Mouse (Mus musculus): ENCODE measurements around the gene Hist1h3f. TPM values are rescaled to one million over a fixed set of nuclear protein-coding genes. Genes with fewer than 3 reads are reported as not detected.
"Not testable (repeated sequence)": the region's sequence is repeated elsewhere in the genome, so short reads cannot be mapped to it uniquely, and the experiment has no call there.

The Hist1h3f gene
- total and polyA plus RNA-seq, 3 experiments, result 0.94 to 5.5 (median 5.1) TPM

DNA sequence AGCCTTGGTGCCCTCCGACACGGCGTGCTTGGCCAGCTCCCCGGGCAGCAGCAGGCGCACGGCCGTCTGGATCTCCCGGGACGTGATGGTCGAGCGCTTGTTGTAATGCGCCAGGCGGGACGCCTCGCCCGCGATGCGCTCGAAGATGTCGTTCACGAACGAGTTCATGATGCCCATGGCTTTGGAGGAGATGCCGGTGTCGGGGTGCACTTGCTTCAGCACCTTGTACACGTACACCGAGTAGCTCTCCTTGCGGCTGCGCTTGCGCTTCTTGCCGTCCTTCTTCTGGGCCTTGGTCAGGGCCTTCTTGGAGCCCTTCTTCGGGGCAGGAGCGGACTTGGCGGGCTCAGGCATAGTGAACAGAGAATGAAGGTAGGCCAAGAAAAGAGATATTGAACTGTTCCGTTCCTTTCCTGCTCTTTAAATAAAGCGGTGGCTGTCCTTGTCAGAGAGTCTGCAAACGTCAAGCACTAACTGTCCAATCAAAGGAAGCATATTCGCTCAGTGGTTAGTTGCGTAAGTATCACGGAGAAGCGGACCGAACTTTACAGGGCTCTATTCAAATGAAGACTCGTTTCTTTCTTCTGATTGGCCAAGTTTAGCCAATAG lies 749 bp upstream of the Hist1h3f start, which contains the start of gene Hist1h2bh:
Hist1h2bh (minus strand) TSS at position 394 of the 609 bp plus-strand sequence.
- intact Hi-C loops (cut with DNase I); H3K4me1 ChIP-seq (ENCODE audit: control insufficient read depth, insufficient read depth, low read length); H3K79me2 ChIP-seq (replicated peaks; ENCODE audit: control insufficient read depth, insufficient read depth, low read length); H3K36me3 ChIP-seq (ENCODE audit: control insufficient read depth, insufficient read depth, low read length); H3K27me3 ChIP-seq (ENCODE audit: control insufficient read depth, insufficient read depth, low read length): not testable (repeated sequence)
- TF ChIP-seq POLR2A (IDR thresholded peaks at IDR 0.05; ENCODE audit: insufficient read depth, low read depth, low read length), result peak; percentile 65
- Histone ChIP-seq H3K27ac (peak within 1 kb of the TSS; percentile 84), H3K4me3 (peak within 1 kb of the TSS; percentile 81), H3K9ac (ENCODE audit: low read depth, low read length) (peak within 1 kb of the TSS; percentile 54)
- under 1% methylated on average over 42 of the region's 42 CpGs for WGBS
- DNase-seq, result peak; percentile 69 to 79

DNA sequence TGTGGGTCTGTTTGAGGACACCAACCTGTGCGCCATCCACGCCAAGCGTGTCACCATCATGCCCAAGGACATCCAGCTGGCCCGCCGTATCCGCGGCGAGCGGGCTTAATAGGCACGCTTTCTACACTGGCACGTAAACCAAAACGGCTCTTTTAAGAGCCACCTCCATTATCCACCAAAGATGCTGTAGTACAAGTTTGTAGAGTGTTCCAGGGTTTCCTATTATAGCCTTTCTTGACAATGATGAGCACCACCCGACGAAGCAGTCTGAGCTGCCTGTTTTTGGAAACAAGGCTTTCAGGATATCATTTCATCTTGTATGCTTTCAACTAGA lies 902 bp downstream of the Hist1h3f start:
- peak overlapping the region; percentile 60 for H3K9ac ChIP-seq (ENCODE audit: low read depth, low read length)

DNA sequence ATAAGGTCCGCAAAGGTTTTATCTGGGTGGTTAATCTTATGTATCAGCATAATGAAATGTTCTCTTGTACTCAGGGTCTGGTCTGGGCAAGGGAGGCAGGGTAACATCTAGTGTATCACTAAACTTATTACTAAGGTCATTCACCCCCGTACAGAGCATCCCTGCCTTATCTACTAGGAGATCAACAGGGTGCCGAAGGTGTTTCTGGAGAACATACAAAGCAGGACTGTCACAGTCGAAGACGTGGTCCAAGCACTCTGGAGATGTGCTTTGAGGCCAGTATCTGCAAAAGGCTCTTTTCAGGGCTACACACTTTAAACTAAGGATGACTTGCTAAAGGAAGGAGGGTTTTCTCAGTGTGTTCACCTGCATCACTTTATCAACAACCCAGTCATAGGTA lies 2.8 kb downstream of the Hist1h3f start:
- Histone ChIP-seq H3K79me2 (replicated peaks; ENCODE audit: control insufficient read depth, insufficient read depth, low read length) (no peaks in the 10 kb centered on the region), H3K36me3 (ENCODE audit: control insufficient read depth, insufficient read depth, low read length) (no peaks in the 10 kb centered on the region), H3K4me3 (no peak overlapping the region), H3K9ac (ENCODE audit: low read depth, low read length) (no peak overlapping the region), H3K27ac (no peak overlapping the region), H3K27me3 (ENCODE audit: control insufficient read depth, insufficient read depth, low read length) (no peaks in the 10 kb centered on the region), H3K4me1 (ENCODE audit: control insufficient read depth, insufficient read depth, low read length) (no peaks in the 10 kb centered on the region; the same call in 1 of the 2 replicates)
- intact Hi-C loops (cut with DNase I), result no loop called here
- no peak for DNase-seq
- TF ChIP-seq POLR2A (IDR thresholded peaks at IDR 0.05; ENCODE audit: insufficient read depth, low read depth, low read length), result no peak
- TF ChIP-seq CTCF (IDR thresholded peaks at IDR 0.05), result no peak
- no peak for TF ChIP-seq EP300 (IDR thresholded peaks at IDR 0.05; ENCODE audit: insufficient read depth, low read depth, low read length)
- WGBS, result 81% methylated on average over 5 of the region's 5 CpGs

More for the DNA sequence above, 902 bp downstream of the Hist1h3f start:
- 0% methylated on average over 13 of the region's 14 CpGs for WGBS
- H3K79me2 ChIP-seq (replicated peaks; ENCODE audit: control insufficient read depth, insufficient read depth, low read length); H3K27ac ChIP-seq; DNase-seq; H3K36me3 ChIP-seq (ENCODE audit: control insufficient read depth, insufficient read depth, low read length); H3K27me3 ChIP-seq (ENCODE audit: control insufficient read depth, insufficient read depth, low read length); H3K4me1 ChIP-seq (ENCODE audit: control insufficient read depth, insufficient read depth, low read length): not testable (repeated sequence)
- intact Hi-C loops (cut with DNase I), result loop anchor here (2.0 kb wide), 1 partner anchor 14 kb away; the partner anchor contains the start of gene Hist1h4h
- H3K4me3 ChIP-seq, result peak overlapping the region; percentile 81

DNA sequence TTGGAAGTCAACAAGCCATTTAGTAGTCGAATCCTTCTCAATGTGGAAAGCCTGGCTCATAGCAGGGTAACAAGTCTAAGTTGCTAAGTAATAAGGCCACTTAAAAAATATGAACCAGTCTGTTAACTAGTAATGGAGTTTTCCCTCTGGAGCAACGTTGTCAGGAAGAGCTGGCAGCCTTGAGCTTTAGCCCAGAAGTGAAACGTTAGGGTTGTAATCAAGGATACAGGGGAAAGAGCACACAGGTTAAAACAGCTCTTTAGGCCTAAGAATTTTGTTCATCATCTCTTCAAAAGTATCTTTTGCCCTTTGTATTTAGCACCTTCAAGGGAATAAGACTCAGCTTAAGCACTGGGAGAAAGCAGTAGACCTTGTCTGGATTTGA lies 6.9 kb downstream of the Hist1h3f start:
- H3K4me3 ChIP-seq, result peak overlapping the region; percentile 49
- intact Hi-C loops (cut with DNase I), result no loop called here
- 21% methylated on average over 3 of the region's 3 CpGs for WGBS
- H3K36me3 ChIP-seq (ENCODE audit: control insufficient read depth, insufficient read depth, low read length), result no peaks in the 10 kb centered on the region
- no peaks in the 10 kb centered on the region for H3K27me3 ChIP-seq (ENCODE audit: control insufficient read depth, insufficient read depth, low read length)
- no peaks in the 10 kb centered on the region; the same call in none of the 2 replicates for H3K4me1 ChIP-seq (ENCODE audit: control insufficient read depth, insufficient read depth, low read length)
- H3K9ac ChIP-seq (ENCODE audit: low read depth, low read length), result no peak overlapping the region
- TF ChIP-seq POLR2A (IDR thresholded peaks at IDR 0.05; ENCODE audit: insufficient read depth, low read depth, low read length) (no peak), CTCF (IDR thresholded peaks at IDR 0.05) (no peak), EP300 (IDR thresholded peaks at IDR 0.05; ENCODE audit: insufficient read depth, low read depth, low read length) (no peak)
- peak overlapping the region; percentile 64 for H3K27ac ChIP-seq
- no peak for DNase-seq
- no peaks in the 10 kb centered on the region for H3K79me2 ChIP-seq (replicated peaks; ENCODE audit: control insufficient read depth, insufficient read depth, low read length)

DNA sequence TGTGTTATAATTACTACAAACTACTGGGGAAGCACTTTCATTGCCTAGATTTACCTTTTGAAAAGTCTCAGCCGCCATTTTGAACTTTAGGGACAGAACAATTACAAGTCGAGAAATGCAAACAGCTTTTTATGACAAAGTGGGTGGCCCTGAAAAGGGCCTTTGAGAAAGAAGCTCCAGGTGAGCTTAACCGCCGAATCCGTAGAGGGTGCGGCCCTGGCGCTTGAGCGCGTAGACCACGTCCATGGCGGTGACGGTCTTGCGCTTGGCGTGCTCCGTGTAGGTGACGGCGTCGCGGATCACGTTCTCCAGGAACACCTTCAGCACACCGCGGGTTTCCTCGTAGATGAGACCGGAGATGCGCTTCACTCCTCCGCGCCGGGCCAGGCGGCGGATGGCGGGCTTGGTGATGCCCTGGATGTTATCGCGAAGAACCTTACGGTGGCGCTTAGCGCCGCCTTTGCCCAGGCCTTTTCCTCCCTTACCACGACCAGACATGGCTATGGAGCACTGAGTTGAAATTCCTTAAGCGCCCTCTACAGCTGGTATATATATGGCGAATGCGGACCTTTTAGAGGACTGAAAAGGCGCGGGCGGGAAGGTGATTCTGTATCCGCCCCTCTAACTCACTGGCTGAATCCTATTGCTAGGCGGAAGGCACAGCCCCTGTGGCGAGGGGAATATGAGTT lies 7.4 kb downstream of the Hist1h3f start, which contains the start of gene Hist1h4f:
Hist1h4f (minus strand) TSS at position 503 of the 689 bp plus-strand sequence.
- TF ChIP-seq EP300 (IDR thresholded peaks at IDR 0.05; ENCODE audit: insufficient read depth, low read depth, low read length), result peak; percentile 63
- TF ChIP-seq POLR2A (IDR thresholded peaks at IDR 0.05; ENCODE audit: insufficient read depth, low read depth, low read length), result peak; percentile 82
- peak; percentile 74 for TF ChIP-seq CTCF (IDR thresholded peaks at IDR 0.05)
- peak within 1 kb of the TSS; percentile 64 for H3K27ac ChIP-seq
- H3K36me3 ChIP-seq (ENCODE audit: control insufficient read depth, insufficient read depth, low read length); H3K79me2 ChIP-seq (replicated peaks; ENCODE audit: control insufficient read depth, insufficient read depth, low read length); intact Hi-C loops (cut with DNase I); H3K4me1 ChIP-seq (ENCODE audit: control insufficient read depth, insufficient read depth, low read length); H3K27me3 ChIP-seq (ENCODE audit: control insufficient read depth, insufficient read depth, low read length): not testable (repeated sequence)
- DNase-seq, result peak; percentile 73 to 86
- H3K9ac ChIP-seq (ENCODE audit: low read depth, low read length), result peak within 1 kb of the TSS; percentile 78
- under 1% methylated on average over 47 of the region's 47 CpGs for WGBS
- H3K4me3 ChIP-seq, result peak within 1 kb of the TSS; percentile 49
